Mouse (Mus musculus) adrenal gland, adult 8-10 months (tissue): ENCODE results near the gene Gcc2. TPM values are rescaled to one million over a fixed set of nuclear protein-coding genes. Genes with fewer than 3 reads are reported as not detected.
"Not testable (repeated sequence)": the region's sequence is repeated elsewhere in the genome, so short reads cannot be mapped to it uniquely, and the experiment has no call there.

Experiments used
- DNase-seq: peaks from one replicate; pipeline ENCODE4 v3.0.0; 2022
- total RNA-seq, 4 experiments: library from RNA; stranded (reverse); gene quantifications; 2 replicates each; pipeline ENCODE4 v1.2.4; 2022

Gene Gcc2
- total RNA-seq, 4 experiments from 2014 or later: 49.4 to 60.0 (median 54.1) TPM

DNA sequence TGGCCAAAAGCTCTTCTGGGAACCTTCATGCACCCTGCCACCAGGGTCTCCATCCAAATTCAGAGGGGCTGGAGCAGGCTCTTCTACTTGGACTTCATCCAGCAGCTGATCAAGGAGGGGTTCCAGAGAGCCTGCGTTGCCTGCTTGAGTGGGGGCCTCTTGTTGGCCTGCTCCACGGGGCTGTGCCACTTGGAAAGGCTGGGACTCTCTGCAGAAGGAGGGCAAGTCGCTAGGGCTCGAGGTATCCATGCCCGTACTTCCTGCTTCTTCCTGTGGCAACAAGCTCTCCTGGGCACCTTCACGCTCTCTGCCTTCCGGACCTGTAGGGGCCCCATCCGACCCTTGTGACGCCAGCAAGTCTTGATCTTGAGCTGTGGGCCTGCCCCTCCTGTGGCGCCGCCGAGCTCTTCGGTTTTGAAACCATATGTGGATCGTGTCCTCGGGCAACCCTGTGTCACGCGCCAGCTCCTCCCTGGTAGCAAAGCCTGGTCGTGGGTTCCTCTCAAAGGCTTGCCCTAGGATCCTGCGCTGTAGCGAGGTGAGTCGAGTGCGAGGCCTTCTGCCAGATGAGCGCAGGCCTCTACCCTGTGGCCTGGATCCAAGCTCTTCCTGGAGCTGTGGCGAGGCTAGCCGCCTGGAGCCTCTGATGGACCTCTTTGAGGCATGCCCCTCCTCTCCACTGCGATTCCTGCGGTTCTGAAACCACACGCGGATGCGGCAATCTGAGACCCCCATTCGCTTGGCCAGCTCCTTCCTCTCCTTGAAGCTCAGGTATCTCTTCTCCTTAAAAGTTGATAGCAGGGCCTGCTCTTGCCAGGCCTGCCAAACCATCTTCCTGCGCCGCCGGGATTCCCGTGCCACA is 23.3 kb upstream of the Gcc2 start:
- DNase-seq: peak; percentile 72

GRCm38 (mm10) chr10:58232641-58232969 is 22.7 kb upstream of the Gcc2 start, which contains the start of gene Duxf3:
TSS of gene Duxf3 (minus strand) at chr10:58232675.
- not testable (repeated sequence) for DNase-seq

DNA sequence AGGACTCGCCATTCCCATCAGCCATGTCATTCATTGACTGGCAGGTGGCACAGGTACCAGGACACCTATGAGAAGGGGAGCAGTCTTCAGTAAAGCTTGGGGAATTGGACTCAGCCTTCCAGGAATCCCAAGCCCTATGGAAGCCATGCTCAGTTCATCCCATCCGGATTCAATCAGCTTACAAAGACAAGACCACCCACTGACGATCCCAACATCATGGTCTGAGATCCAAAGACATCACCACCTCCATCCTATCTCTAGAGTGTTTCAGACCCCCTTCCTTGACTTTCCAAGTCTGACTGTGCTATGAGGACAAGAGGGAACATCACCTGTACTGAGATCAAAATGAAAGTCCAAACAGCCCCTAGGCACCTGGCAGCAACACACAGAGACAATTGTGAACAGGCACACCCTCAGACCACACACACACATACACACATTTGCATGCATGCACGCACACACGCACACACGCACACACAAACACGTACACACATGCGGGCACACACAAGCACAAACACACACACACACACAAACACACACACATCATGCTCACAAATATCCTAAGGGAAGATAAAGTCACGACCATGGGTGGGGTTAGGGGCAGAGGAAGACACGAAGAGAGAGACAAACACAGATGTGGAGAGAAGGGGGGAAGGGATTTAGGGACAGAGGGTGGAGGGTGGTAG is 22.1 kb upstream of the Gcc2 start:
- DNase-seq: not testable (repeated sequence)

GRCm38 (mm10) chr10:58233740-58234121 is 21.6 kb upstream of the Gcc2 start:
- not testable (repeated sequence) for DNase-seq

GRCm38 (mm10) chr10:58234985-58235384 is 20.3 kb upstream of the Gcc2 start:
- DNase-seq: not testable (repeated sequence)

DNA sequence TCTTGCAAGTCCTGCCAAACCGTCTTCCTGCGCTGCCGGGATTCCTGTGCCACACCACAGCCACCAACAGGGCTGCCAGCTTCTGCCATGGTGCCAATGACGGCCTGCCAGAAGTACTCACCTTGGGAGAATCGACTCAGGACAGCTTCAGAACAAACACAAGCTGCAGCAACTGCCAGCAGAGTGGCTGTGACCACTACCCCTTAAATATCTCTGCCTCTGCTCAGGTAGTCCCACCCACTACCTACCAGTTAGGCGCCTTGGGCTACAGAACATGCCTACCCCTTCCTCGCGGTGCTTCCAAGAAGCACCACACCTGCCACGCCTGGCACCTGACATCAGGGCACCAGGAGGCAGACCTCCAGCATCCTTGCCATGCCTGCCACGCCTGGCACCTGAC is 18.7 kb upstream of the Gcc2 start, which contains the start of gene Gm4981:
TSS of gene Gm4981 (minus strand) at position 89 of the 400 bp plus-strand sequence.
- DNase-seq: no peak

- not testable (repeated sequence) for DNase-seq
These were observed 16.1 kb upstream of the Gcc2 start for GRCm38 (mm10) chr10:58238984-58239740.

GRCm38 (mm10) chr10:58249535-58249934 is 5.8 kb upstream of the Gcc2 start:
- DNase-seq: no peak

DNA sequence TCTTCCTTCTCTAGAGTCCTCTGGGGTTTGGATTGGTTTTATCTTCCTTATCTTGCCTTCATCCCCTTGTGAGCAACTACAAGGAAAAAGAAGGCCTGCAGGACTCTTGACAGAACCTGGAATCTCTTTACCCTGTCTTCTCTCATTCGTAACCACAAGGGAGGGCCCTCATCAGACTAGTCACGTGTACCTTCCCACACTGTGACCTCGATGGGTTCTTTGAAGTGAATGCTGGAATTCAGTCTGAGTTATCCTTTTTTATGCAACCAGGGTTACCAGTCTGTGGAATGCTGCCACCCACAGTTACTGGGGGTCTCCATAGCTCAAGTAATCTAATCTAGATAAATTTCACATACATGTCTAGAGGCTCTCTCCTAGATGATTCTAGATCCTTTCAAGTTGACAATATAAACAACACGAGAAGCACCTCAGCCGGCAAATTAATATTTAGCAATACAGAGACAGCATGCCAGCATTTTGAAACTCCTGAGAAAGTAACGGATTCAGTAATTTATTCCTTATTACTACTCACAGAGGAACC is 592 bp upstream of the Gcc2 start:
- no peak for DNase-seq

DNA sequence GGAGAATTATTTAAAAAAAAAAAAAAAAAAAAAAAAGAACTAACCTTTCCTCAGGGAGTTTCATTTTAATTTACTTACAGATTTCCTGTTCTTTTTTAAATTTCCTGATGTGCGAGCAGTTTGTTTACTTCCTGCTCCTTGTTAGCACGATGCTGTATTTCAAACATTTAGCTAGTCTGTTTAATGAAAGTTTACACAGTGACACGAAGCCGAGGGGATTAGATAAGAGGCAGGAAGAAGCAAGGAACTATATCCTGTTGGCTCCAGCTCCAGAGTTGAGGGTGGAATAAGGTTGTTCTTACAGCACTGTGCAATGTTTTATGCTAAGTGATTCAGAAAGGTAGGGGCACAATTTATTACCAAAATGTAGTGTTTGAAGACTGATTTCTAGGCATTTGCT is 657 bp downstream of the Gcc2 start:
- no peak for DNase-seq

DNA sequence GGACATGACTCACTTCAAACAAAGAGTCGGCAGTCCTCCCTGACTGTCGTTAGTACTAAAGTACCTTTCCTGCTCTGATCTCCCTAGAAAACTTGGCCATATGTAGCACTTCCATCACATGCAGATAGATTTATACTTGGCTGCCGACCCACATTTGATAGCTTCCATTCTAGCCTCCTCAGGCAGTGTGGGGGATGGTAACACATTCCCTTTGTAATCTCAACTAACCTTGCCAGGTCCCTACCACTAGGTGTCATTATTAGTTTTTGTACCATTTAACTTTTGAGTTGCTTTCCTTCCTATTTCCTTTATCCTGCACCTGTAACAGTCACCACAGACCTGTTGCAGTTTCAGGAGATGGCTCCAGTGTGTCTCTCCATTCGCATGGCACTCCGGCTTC is 3.2 kb downstream of the Gcc2 start:
- no peak for DNase-seq

DNA sequence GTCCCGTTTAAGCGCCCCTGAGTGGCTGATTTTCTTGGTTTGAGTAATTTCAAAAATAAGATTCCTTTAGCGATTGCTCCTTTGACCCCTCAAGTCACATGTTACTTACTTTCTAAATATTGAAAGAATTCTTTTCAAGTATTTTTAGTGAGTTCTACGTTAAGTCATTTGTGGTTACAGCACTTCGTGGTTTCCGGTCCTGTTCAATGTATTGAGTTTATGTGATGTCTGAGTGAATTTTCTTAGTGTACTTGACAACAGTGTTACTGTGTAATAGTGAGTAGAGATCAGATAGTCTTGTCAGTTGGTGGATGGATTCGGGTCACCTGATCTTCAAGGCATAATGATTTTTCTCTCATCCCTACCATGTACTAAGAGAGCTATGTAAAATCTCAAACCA is 26.9 kb downstream of the Gcc2 start:
- no peak for DNase-seq

- no peak for DNase-seq
These were observed 35.4 kb downstream of the Gcc2 start for GRCm38 (mm10) chr10:58290742-58291141.

- DNase-seq: no peak
These were observed 38.9 kb downstream of the Gcc2 start for GRCm38 (mm10) chr10:58294246-58294645.

DNA sequence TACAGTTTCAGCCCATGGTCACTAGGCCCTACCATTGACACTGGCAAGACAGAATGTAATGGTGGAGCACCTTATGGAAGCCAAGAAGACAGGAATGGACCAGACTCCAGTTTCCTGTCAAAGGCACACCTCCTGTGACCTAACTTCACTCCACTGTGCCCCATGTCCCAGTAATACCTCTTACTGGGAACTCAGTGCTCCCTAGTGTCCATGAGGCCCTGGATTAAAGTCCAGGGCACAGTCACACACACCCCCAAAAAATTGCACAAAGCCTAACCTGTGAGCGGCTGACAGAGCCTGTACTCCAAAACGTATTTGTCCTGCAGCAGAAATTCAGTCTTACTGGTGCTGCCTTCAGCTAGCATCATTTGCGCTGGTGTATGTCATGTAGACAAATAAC is 40.3 kb downstream of the Gcc2 start:
- DNase-seq: no peak

- no peak for DNase-seq
These were observed 49.7 kb downstream of the Gcc2 start for GRCm38 (mm10) chr10:58304996-58305395.

DNA sequence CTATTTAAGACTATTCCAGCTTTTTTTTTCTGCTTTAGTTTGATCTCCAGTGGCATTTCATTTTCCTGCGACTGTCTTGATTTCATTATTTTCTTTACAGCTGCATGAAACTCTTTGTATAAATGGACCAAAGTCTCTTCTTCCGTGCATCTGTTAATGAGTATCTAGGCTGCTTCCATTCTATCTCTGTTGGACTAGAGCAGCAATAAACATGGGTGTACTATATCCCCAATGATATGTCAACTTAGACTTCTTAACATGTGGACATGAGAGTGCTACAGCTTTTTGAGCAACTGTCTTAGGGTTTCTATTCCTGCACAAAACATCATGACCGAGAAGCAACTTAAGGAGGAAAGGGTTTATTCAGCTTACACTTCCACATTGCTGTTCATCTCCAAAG is 51.6 kb downstream of the Gcc2 start:
- DNase-seq: no peak

DNA sequence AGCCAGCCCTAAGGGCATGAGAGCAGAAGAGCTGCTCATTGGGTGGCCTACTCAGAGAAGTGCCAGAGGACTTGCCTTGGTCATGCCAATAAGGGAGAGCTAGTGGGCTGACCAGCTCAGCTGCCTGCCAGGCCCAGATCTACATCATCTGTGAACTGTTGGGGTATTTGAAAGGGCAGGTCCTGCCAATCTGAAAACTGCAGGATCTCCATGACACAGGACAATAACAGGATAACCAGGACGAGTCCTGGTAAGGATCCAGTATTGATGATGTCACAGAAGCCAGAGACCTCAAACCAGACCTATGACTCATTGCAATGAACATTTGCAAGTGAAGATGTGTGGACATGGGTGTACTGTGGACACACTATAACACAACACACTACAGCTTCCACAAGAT is 55.5 kb downstream of the Gcc2 start:
- DNase-seq: no peak

- DNase-seq: no peak
These were observed 57.6 kb downstream of the Gcc2 start for GRCm38 (mm10) chr10:58312887-58313286.

GRCm38 (mm10) chr10:58320881-58321280 is 65.6 kb downstream of the Gcc2 start:
- DNase-seq: no peak

DNA sequence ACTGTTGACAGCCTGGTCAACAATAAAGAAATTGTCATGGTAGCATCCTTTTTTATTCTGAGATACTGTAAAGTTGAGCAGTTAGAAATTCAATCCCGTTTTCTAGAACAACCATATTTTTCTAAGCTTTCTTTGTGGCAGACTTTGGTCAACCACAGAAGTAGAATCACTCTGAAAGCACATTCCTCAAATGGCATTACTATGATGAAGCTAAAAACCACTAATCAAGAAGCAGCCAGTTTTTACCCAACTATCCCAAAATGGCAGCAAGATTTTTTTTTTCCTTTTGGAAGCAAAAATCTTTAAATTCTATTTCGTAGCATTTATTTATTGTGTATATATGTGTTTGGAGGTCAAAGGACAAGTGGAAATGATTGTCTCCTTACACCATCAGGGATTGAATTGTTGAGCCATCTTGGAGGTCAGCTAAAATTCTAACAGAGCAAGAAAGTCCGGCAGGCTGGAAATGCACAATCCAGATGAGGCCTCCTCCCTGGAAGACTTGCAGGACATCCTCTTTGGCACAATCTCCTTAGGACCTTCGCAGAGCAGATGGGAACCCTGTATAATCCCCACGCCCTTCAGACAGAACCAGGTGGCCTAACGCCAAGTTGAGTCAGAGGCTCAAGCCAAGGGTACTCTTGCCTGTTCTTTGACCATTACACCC is 67.2 kb downstream of the Gcc2 start:
- no peak for DNase-seq
